Mouse (Mus musculus) left cerebral cortex, adult 11 months (tissue): ENCODE measurements around the gene Baiap3.

Source experiments
- DNase-seq: peaks from one replicate; pipeline ENCODE4 v3.0.0; 2022; ENCODE audit warnings: low spot score

Gene Baiap3

GRCm38 (mm10) chr17:25210006-25210405 is 46.2 kb downstream of the Baiap3 start:
- no peak for DNase-seq

GRCm38 (mm10) chr17:25202401-25202800 is 53.8 kb downstream of the Baiap3 start:
- DNase-seq = no peak
